Mouse (Mus musculus) myocyte (in vitro differentiated cells): ENCODE data around the gene Aspg. TPM values are rescaled to one million over a fixed set of nuclear protein-coding genes. Genes with fewer than 3 reads are reported as not detected.

Experiments used
- H3K27me3 ChIP-seq: one replicate; pipeline ENCODE4 v1.6.1; 2011; ENCODE audit not compliant: control insufficient read depth, insufficient read depth, insufficient read length
- H3K36me3 ChIP-seq: one replicate; pipeline ENCODE4 v1.6.1; 2011; ENCODE audit not compliant: control insufficient read depth, insufficient read depth
- H3K4me2 ChIP-seq: one replicate; pipeline ENCODE4 v1.6.1; 2011; ENCODE audit warnings: low read depth, control low read depth
- H3K4me3 ChIP-seq: one replicate; pipeline ENCODE4 v1.5.1; 2011; ENCODE audit warnings: mild to moderate bottlenecking, control low read depth, moderate library complexity
- H3K79me2 ChIP-seq: one replicate; pipeline ENCODE4 v1.6.1; 2011; ENCODE audit not compliant: control insufficient read depth, insufficient read depth
- H3ac ChIP-seq: one replicate; pipeline ENCODE4 v1.6.1; 2011; ENCODE audit not compliant: control insufficient read depth, insufficient read length
- CEBPB ChIP-seq: IDR thresholded peaks from 2 replicates; pipeline ENCODE4 v1.6.1; 2011; ENCODE audit warnings: mild to moderate bottlenecking, moderate library complexity; ENCODE audit not compliant: poor library complexity, insufficient read depth, severe bottlenecking
- E2F4 ChIP-seq: IDR thresholded peaks from one replicate; pipeline ENCODE4 v1.6.1; 2011; ENCODE audit warnings: mild to moderate bottlenecking, control low read depth, moderate library complexity; ENCODE audit not compliant: insufficient read depth
- MAX ChIP-seq: IDR thresholded peaks from one replicate; pipeline ENCODE4 v1.6.1; 2011; ENCODE audit warnings: low read depth, mild to moderate bottlenecking, control low read depth
- MYOD1 ChIP-seq, 3 experiments: IDR thresholded peaks; one replicate each; pipeline ENCODE4 v1.6.1; 2011; ENCODE audit warnings: control low read depth in 2 of 3, low read depth in 2 of 3, mild to moderate bottlenecking in 2 of 3, moderate library complexity in 1 of 3; ENCODE audit not compliant: insufficient read length in 2 of 3, control insufficient read depth in 1 of 3
- MYOG ChIP-seq, 3 experiments: IDR thresholded peaks; one replicate each; pipeline ENCODE4 v1.6.1; 2011; ENCODE audit warnings: control low read depth in 2 of 3, low read depth in 2 of 3, mild to moderate bottlenecking in 2 of 3; ENCODE audit not compliant: insufficient read length in 2 of 3, control insufficient read depth in 1 of 3, insufficient read depth in 1 of 3
- POLR2A ChIP-seq: IDR thresholded peaks from one replicate; pipeline ENCODE4 v1.6.1; 2011; ENCODE audit warnings: low read depth, mild to moderate bottlenecking, control low read depth, moderate library complexity; ENCODE audit not compliant: insufficient read length
- POLR2AphosphoS2 ChIP-seq: IDR thresholded peaks from one replicate; pipeline ENCODE4 v1.6.1; 2011; ENCODE audit warnings: low read depth, control low read depth; ENCODE audit not compliant: insufficient read length
- REST ChIP-seq: IDR thresholded peaks from one replicate; pipeline ENCODE4 v1.6.1; 2011; ENCODE audit warnings: mild to moderate bottlenecking, control low read depth, moderate library complexity; ENCODE audit not compliant: insufficient read depth, insufficient read length
- SRF ChIP-seq: IDR thresholded peaks from one replicate; pipeline ENCODE4 v1.6.1; 2011; ENCODE audit warnings: low read depth; ENCODE audit not compliant: control insufficient read depth, insufficient read length
- TCF12 ChIP-seq: IDR thresholded peaks from one replicate; pipeline ENCODE4 v1.6.1; 2011; ENCODE audit warnings: mild to moderate bottlenecking, control low read depth; ENCODE audit not compliant: poor library complexity, insufficient read depth, severe bottlenecking
- TCF3 ChIP-seq: IDR thresholded peaks from one replicate; pipeline ENCODE4 v1.6.1; 2011; ENCODE audit warnings: low read depth, control low read depth; ENCODE audit not compliant: insufficient read length
- USF1 ChIP-seq: IDR thresholded peaks from one replicate; pipeline ENCODE4 v1.6.1; 2011; ENCODE audit warnings: low read depth, mild to moderate bottlenecking, control low read depth, moderate library complexity
- polyA plus RNA-seq: library from polyadenylated mRNA; unstranded; fragments of >200 nt; fragmentation: generic; extraction: Trizol; gene quantifications from one replicate; pipeline ENCODE4 v1.2.1, GENCODE M21; 2012; ENCODE audit warnings: missing spikeins

Aspg gene
- polyA plus RNA-seq, 1 experiment: 0.04 TPM

GRCm38 (mm10) chr12:112112235-112112634, 5.8 kb downstream of the Aspg start:
- Histone ChIP-seq H3K36me3 (no peaks in the 10 kb centered on the region), H3K4me3 (no peak overlapping the region), H3K27me3 (peaks cover 39% of the 10 kb centered on the region), H3K4me2 (no peak overlapping the region), H3ac (no peak overlapping the region), H3K79me2 (no peaks in the 10 kb centered on the region)
- TF ChIP-seq MYOD1 (IDR thresholded peaks at IDR 0.05; ENCODE audit: control insufficient read depth in 1 of 3, insufficient read length in 2 of 3, low read depth in 2 of 3) (no peak), SRF (no peak), TCF12 (no peak), TCF3 (no peak), POLR2A (no peak), MYOG (IDR thresholded peaks at IDR 0.05; ENCODE audit: control insufficient read depth in 1 of 3, insufficient read depth in 1 of 3, insufficient read length in 2 of 3, low read depth in 2 of 3) (no peak), POLR2AphosphoS2 (no peak), MAX (no peak), CEBPB (no peak), E2F4 (no peak), USF1 (no peak), REST (no peak)

- no peaks in the 10 kb centered on the region for H3K79me2 ChIP-seq
- no peak overlapping the region for H3K4me3 ChIP-seq
- TF ChIP-seq MAX (no peak), E2F4 (no peak), TCF3 (no peak), POLR2A (no peak), TCF12 (no peak), MYOD1 (IDR thresholded peaks at IDR 0.05; ENCODE audit: control insufficient read depth in 1 of 3, insufficient read length in 2 of 3, low read depth in 2 of 3) (no peak), MYOG (IDR thresholded peaks at IDR 0.05; ENCODE audit: control insufficient read depth in 1 of 3, insufficient read depth in 1 of 3, insufficient read length in 2 of 3, low read depth in 2 of 3) (no peak), SRF (no peak), REST (no peak), POLR2AphosphoS2 (no peak), CEBPB (no peak), USF1 (no peak)
- H3K27me3 ChIP-seq: peaks cover 36% of the 10 kb centered on the region
- no peak overlapping the region for H3K4me2 ChIP-seq
- H3ac ChIP-seq: no peak overlapping the region
- no peaks in the 10 kb centered on the region for H3K36me3 ChIP-seq
Observed at GRCm38 (mm10) chr12:112112686-112113396, 6.4 kb downstream of the Aspg start.

- H3K79me2 ChIP-seq: no peaks in the 10 kb centered on the region
- no peak overlapping the region for H3K4me3 ChIP-seq
- no peak overlapping the region for H3K4me2 ChIP-seq
- no peak overlapping the region for H3ac ChIP-seq
- H3K27me3 ChIP-seq: peaks cover 39% of the 10 kb centered on the region
- H3K36me3 ChIP-seq: no peaks in the 10 kb centered on the region
- TF ChIP-seq CEBPB (no peak), REST (no peak), MAX (no peak), E2F4 (no peak), TCF3 (no peak), USF1 (no peak)
Observed at GRCm38 (mm10) chr12:112113710-112114109, 7.2 kb downstream of the Aspg start.

- Histone ChIP-seq H3K4me3 (no peak overlapping the region), H3K27me3 (peaks cover 41% of the 10 kb centered on the region), H3ac (no peak overlapping the region), H3K79me2 (no peaks in the 10 kb centered on the region), H3K36me3 (no peaks in the 10 kb centered on the region), H3K4me2 (no peak overlapping the region)
- TF ChIP-seq POLR2AphosphoS2 (no peak), MAX (no peak), TCF12 (no peak), SRF (no peak), CEBPB (no peak), E2F4 (no peak), USF1 (no peak), MYOG (IDR thresholded peaks at IDR 0.05; ENCODE audit: control insufficient read depth in 1 of 3, insufficient read depth in 1 of 3, insufficient read length in 2 of 3, low read depth in 2 of 3) (no peak), REST (no peak), TCF3 (no peak), MYOD1 (IDR thresholded peaks at IDR 0.05; ENCODE audit: control insufficient read depth in 1 of 3, insufficient read length in 2 of 3, low read depth in 2 of 3) (no peak), POLR2A (no peak)
Observed at GRCm38 (mm10) chr12:112117006-112117405, 10.5 kb downstream of the Aspg start.

- H3K4me2 ChIP-seq: no peak overlapping the region
- H3ac ChIP-seq: no peak overlapping the region
- TF ChIP-seq E2F4 (no peak), TCF12 (no peak), TCF3 (no peak), POLR2AphosphoS2 (no peak), CEBPB (no peak), MAX (no peak)
- peaks cover 42% of the 10 kb centered on the region for H3K27me3 ChIP-seq
- H3K79me2 ChIP-seq: no peaks in the 10 kb centered on the region
- no peak overlapping the region for H3K4me3 ChIP-seq
- no peaks in the 10 kb centered on the region for H3K36me3 ChIP-seq
Observed at GRCm38 (mm10) chr12:112117649-112118048, 11.2 kb downstream of the Aspg start.
